Mouse (Mus musculus) stomach, embryonic 15.5 days (tissue): ENCODE data around the gene Lrrn4cl. TPM values are rescaled to one million over a fixed set of nuclear protein-coding genes. Genes with fewer than 3 reads are reported as not detected.
"Not testable (repeated sequence)": the region's sequence is repeated elsewhere in the genome, so short reads cannot be mapped to it uniquely, and the experiment has no call there.

Experiments used
- ATAC-seq: fragments of 200-750 bp; cut with Nextera tagmentation; 2 replicates; pipeline ENCODE4 v1.8.0; 2017; ENCODE audit warnings: low read depth, moderate number of reproducible peaks, moderate TSS enrichment; ENCODE audit not compliant: insufficient read depth, low FRiP score
- H3K27ac ChIP-seq: fragments of 300-500 bp; sonication (generic); 2 replicates; pipeline ENCODE4 v1.5.1; 2015; ENCODE audit warnings: mild to moderate bottlenecking, inconsistent platforms
- H3K27me3 ChIP-seq: fragments of 300-500 bp; sonication (generic); replicated peaks from 2 replicates; pipeline ENCODE4 v1.6.1; 2015; ENCODE audit warnings: inconsistent platforms
- H3K36me3 ChIP-seq: fragments of 300-500 bp; sonication (generic); 2 replicates; pipeline ENCODE4 v1.6.1; 2015; ENCODE audit warnings: inconsistent platforms
- H3K4me1 ChIP-seq: fragments of 300-500 bp; sonication (generic); 2 replicates; pipeline ENCODE4 v1.6.1; 2015; ENCODE audit warnings: inconsistent platforms
- H3K4me2 ChIP-seq: fragments of 300-500 bp; sonication (generic); 2 replicates; pipeline ENCODE4 v1.6.1; 2015; ENCODE audit warnings: mild to moderate bottlenecking, inconsistent platforms
- H3K4me3 ChIP-seq: fragments of 300-500 bp; sonication (generic); replicated peaks from 2 replicates; pipeline ENCODE4 v1.5.1; 2015; ENCODE audit warnings: inconsistent platforms
- H3K9ac ChIP-seq: fragments of 300-500 bp; sonication (generic); 2 replicates; pipeline ENCODE4 v1.6.1; 2015; ENCODE audit warnings: inconsistent platforms
- H3K9me3 ChIP-seq: fragments of 300-500 bp; sonication (generic); 2 replicates; pipeline ENCODE4 v1.6.1; 2016; ENCODE audit warnings: inconsistent platforms
- WGBS: fragments of 180-500 bp; shearing (Covaris S2); methylation state at CpG from one replicate; pipeline ENCODE4 v1.1.7; 2015; 5-methylcytosine and 5-hydroxymethylcytosine counted together
- polyA plus RNA-seq: library from polyadenylated mRNA; unstranded; fragments of >200 nt; fragmentation: Nextera tagmentation; extraction: Ambion mirVana; gene quantifications from 2 replicates; pipeline ENCODE4 v1.2.1, GENCODE M21; 2015

Gene Lrrn4cl
- polyA plus RNA-seq, 1 experiment from 2014 or later = 1.6 TPM

GRCm38 (mm10) chr19:8820424-8820956 lies 30.1 kb upstream of the Lrrn4cl start:
- H3K9ac ChIP-seq = peak overlapping the region; percentile 98
- no peaks in the 10 kb centered on the region for H3K27me3 ChIP-seq
- peak; percentile 14; the same call in 1 of the 2 replicates for ATAC-seq
- whole genome bisulfite sequencing = 0% methylated on average over 47 of the region's 48 CpGs
- peak overlapping the region; percentile 100 for H3K27ac ChIP-seq
- H3K4me3 ChIP-seq = peak overlapping the region; percentile 93
- H3K4me1 ChIP-seq = peaks cover 29% of the 10 kb centered on the region; the same call in 1 of the 2 replicates
- peak overlapping the region; percentile 73 for H3K4me2 ChIP-seq
- H3K36me3 ChIP-seq = peaks cover 20% of the 10 kb centered on the region
- H3K9me3 ChIP-seq = no peaks in the 10 kb centered on the region

DNA sequence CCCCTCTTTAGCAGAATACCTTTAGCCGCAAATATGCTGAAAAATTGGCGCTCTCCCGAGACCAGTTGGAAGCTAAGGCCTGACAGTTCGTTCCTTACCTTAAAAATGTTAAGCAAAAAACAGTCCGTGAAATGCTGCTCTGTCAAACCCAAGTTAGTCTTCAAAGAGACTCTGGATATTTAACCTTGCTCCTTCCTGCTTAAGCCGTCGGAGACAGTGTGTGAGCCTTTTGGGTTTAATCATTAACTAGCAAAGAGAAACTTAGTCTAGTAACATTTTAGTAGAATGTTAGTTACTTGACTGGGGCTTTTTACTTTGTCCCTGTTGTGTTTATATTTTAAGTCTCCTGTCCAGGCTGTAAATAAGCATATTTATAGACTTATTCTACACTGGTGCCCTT lies 29.4 kb upstream of the Lrrn4cl start:
- no peaks in the 10 kb centered on the region for H3K9me3 ChIP-seq
- ATAC-seq = no peak
- WGBS = under 1% methylated on average over 7 of the region's 7 CpGs
- peaks cover 24% of the 10 kb centered on the region; the same call in 1 of the 2 replicates for H3K4me1 ChIP-seq
- H3K4me2 ChIP-seq = peak overlapping the region; percentile 73
- H3K4me3 ChIP-seq = peak overlapping the region; percentile 93
- peak overlapping the region; percentile 98 for H3K9ac ChIP-seq
- H3K36me3 ChIP-seq = peaks cover 25% of the 10 kb centered on the region
- peak overlapping the region; percentile 100 for H3K27ac ChIP-seq
- no peaks in the 10 kb centered on the region for H3K27me3 ChIP-seq

DNA sequence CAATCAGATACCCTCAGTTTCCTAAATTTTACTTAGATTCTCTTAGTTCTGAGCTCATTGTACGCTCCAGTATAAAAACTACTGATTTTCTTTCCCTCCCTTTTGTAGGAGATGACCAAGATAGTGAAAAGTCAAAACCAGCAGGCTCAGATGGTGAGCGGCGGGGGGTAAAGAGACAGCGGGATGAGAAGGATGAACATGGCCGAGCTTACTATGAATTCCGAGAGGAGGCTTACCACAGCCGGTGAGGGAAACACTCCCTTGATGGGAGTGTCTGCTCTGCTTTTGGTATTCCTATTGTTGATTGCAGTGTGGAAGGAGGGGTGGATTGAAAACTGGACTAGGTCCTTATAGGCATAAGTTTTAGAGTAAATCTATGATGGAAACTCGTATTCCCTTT lies 27.9 kb upstream of the Lrrn4cl start:
- Histone ChIP-seq H3K36me3 (peaks cover 35% of the 10 kb centered on the region), H3K27ac (no peak overlapping the region), H3K4me1 (peaks cover 14% of the 10 kb centered on the region; the same call in 1 of the 2 replicates), H3K4me3 (no peak overlapping the region; the same call in 1 of the 2 replicates), H3K27me3 (no peaks in the 10 kb centered on the region), H3K9me3 (no peaks in the 10 kb centered on the region), H3K4me2 (peak overlapping the region; percentile 73), H3K9ac (no peak overlapping the region)
- no peak for ATAC-seq
- 69% methylated on average over 8 of the region's 8 CpGs for WGBS

GRCm38 (mm10) chr19:8829660-8830059 lies 20.9 kb upstream of the Lrrn4cl start, which contains the start of gene AC129217.1:
TSS of gene AC129217.1 (plus strand) at chr19:8829773.
- WGBS = 86% methylated on average over 8 of the region's 8 CpGs
- H3K9ac ChIP-seq = no peak within 1 kb of the TSS
- H3K4me3 ChIP-seq = no peak within 1 kb of the TSS
- no peaks in the 10 kb centered on the region for H3K9me3 ChIP-seq
- H3K4me2 ChIP-seq = no peak within 1 kb of the TSS
- no peak for ATAC-seq
- H3K4me1 ChIP-seq = no peaks in the 10 kb centered on the region
- H3K36me3 ChIP-seq = peaks cover 85% of the 10 kb centered on the region
- no peaks in the 10 kb centered on the region for H3K27me3 ChIP-seq
- H3K27ac ChIP-seq = no peak within 1 kb of the TSS

DNA sequence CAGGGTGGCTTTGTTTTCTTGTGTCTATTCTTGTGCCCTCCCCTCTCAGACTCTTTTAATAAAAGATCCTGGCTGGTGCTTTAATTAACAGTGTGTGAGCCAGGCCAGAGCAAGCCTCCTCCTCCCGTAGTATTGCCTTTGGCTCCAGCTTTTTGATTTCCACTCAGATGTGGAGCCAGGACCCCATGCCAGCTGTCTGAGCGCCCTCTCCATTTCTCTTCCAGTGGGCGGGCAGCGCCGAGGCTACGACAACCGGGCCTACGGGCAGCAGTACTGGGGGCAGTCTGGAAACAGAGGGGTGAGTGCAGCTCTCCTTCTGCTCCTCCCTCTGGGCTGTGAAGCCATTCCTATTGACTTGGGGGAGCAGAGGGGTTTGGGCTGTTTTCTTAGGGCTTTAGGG lies 19.9 kb upstream of the Lrrn4cl start:
- H3K36me3 ChIP-seq = peaks cover 80% of the 10 kb centered on the region
- H3K27me3 ChIP-seq = no peaks in the 10 kb centered on the region
- no peak for ATAC-seq
- H3K4me3 ChIP-seq = no peak overlapping the region
- no peak overlapping the region for H3K9ac ChIP-seq
- H3K27ac ChIP-seq = no peak overlapping the region
- WGBS = 91% methylated on average over 8 of the region's 8 CpGs
- H3K9me3 ChIP-seq = no peaks in the 10 kb centered on the region
- H3K4me2 ChIP-seq = no peak overlapping the region
- H3K4me1 ChIP-seq = no peaks in the 10 kb centered on the region

DNA sequence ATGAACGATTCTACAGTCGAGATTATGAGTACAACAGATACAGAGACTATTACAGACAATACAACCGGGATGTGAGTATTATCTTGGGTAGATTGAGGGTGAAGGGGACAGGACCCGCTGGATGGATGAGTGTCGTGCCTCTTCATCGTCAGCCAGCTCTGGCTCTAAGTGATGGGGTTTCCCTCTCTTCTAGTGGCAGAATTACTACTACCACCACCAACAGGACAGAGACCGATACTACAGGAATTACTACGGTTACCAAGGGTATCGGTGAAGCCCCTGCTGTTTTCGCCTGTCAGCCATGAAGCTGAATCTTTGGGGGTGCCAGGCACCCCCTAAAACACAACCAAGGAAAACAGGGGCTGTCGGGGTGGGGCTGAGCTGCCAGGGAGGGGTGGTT lies 19.3 kb upstream of the Lrrn4cl start:
- H3K4me3 ChIP-seq = no peak overlapping the region
- WGBS = 82% methylated on average over 11 of the region's 11 CpGs
- H3K27ac ChIP-seq = no peak overlapping the region

DNA sequence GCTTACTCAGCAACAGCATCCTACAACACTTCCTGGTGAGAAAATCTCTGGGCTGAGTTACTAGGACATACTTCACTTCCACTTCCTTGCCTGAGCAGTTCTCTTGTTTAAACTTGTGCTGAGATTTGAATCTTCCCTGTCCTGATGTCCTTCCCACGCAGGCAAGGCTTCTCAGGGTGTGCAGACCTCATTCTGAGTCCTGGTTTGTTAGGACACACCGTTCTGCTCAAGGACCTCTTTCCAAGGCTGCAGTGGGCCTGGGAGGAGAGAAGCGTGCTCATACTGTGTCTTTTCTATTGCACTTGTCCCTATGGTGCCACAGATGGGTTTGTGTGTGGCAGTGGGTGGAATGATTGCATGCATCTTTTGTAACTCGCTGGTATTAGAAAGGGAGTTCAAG lies 17.6 kb upstream of the Lrrn4cl start:
- Histone ChIP-seq H3K4me2 (no peak overlapping the region), H3K27ac (no peak overlapping the region), H3K4me3 (no peak overlapping the region), H3K9me3 (no peaks in the 10 kb centered on the region), H3K4me1 (no peaks in the 10 kb centered on the region; the same call in 1 of the 2 replicates), H3K9ac (no peak overlapping the region), H3K36me3 (peaks cover 62% of the 10 kb centered on the region), H3K27me3 (no peaks in the 10 kb centered on the region)
- ATAC-seq = no peak
- WGBS = 89% methylated on average over 4 of the region's 4 CpGs

More for the DNA sequence above, 19.3 kb upstream of the Lrrn4cl start:
- no peak for ATAC-seq
- no peaks in the 10 kb centered on the region for H3K4me1 ChIP-seq
- peaks cover 75% of the 10 kb centered on the region for H3K36me3 ChIP-seq
- H3K4me2 ChIP-seq = no peak overlapping the region
- H3K9ac ChIP-seq = no peak overlapping the region
- H3K9me3 ChIP-seq = no peaks in the 10 kb centered on the region
- H3K27me3 ChIP-seq = no peaks in the 10 kb centered on the region

DNA sequence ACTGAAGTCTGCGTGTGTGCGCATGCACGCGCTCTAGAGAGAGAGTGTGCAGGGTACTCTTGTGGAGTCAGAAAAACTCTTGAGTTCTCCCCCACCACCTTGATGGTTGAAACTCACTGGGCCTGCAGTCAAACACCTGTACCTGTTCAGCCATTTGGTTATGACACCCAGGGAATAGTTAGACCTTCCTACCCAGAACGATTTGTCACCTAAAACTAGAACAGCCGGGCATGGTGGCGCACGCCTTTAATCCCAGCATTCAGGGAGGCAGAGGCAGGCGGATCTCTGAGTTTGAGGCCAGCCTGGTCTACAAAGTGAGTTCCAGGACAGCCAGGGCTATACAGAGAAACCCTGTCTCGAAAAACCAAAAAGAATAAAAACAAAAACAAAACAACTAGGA lies 14.2 kb upstream of the Lrrn4cl start:
- ATAC-seq, H3K4me3 ChIP-seq, H3K9me3 ChIP-seq, H3K27me3 ChIP-seq, H3K4me2 ChIP-seq, H3K9ac ChIP-seq: not testable (repeated sequence)
- 96% methylated on average over 10 of the region's 10 CpGs for WGBS
- H3K27ac ChIP-seq = 0 out of 2 replicates have a peak overlapping the region, but pooled peaks have one; percentile 98
- H3K36me3 ChIP-seq = peaks cover 30% of the 10 kb centered on the region
- H3K4me1 ChIP-seq = peaks cover 20% of the 10 kb centered on the region

DNA sequence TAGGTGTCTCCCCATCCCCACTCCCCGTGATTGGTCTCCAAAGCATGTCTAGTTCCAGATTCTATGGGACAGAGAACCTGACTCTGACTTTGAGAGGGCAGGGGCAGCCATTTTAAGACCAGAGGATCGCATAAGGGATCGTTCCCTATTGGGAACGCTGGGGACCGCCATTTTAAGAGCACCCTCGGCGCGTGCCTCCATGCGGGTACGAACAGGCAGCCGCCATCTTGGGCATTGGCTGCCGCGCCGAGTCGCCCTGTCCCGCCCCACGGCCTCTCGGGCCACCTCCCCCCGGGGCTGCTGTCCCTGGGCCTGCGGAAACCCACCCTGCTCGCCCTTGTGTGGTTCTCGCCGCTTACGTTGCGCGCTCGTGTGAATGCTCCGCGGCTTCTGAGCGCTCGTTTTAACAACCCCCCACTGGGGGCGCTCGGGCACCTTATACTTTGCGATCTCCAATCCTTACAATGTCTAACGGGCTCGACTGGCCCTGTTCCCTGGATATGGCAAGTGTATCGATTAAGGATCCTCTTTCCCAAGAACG lies 13.2 kb upstream of the Lrrn4cl start, which contains the start of gene Bscl2:
TSS of gene Bscl2 (plus strand) at position 217 of the 541 bp plus-strand sequence.
- ATAC-seq = peak; percentile 69
- Histone ChIP-seq H3K9me3 (no peaks in the 10 kb centered on the region), H3K4me1 (peaks cover 20% of the 10 kb centered on the region), H3K4me2 (peak within 1 kb of the TSS; percentile 92), H3K27ac (peak within 1 kb of the TSS; percentile 98), H3K9ac (peak within 1 kb of the TSS; percentile 67; the same call in 1 of the 2 replicates), H3K4me3 (peak within 1 kb of the TSS; percentile 61), H3K36me3 (peaks cover 22% of the 10 kb centered on the region), H3K27me3 (no peaks in the 10 kb centered on the region)
- 1% methylated on average over 38 of the region's 38 CpGs for WGBS

DNA sequence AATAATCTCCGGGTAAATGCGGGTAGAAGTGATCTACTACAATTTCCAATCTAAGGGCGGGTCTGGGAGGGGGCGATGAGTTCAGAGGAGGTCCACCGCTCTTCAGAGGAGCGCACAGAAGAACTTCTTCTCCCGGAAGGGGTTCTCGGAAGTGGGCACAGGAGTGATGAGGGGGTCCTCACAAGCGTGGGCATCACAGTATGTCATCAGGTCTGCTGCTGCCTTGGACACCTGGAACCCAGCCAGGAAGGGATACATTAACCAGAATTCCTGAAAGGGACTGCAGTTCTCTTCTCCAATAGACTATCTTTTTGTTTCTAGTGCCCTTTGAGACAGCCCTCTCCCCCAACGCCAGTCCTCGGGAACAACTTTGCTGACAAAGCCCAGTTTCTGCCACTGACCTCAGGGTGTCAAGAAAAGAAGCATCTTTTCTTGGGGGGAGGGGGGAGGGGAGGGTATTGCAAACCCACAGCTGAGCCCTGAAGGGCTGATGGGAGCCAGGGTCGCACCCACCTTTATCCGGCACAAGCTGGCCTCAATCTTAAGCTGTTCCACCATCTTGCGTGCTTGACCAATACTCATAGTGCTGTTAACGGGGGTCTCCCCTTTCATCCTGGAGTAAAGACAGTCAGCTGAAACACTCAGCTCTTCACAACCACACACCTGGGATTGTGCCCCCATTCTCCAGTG lies 12.4 kb upstream of the Lrrn4cl start:
- WGBS = 18% methylated on average over 15 of the region's 15 CpGs
- peak overlapping the region; percentile 61 for H3K4me3 ChIP-seq
- H3K27me3 ChIP-seq = no peaks in the 10 kb centered on the region
- peaks cover 13% of the 10 kb centered on the region for H3K36me3 ChIP-seq
- H3K4me2 ChIP-seq = peak overlapping the region; percentile 92
- H3K9ac ChIP-seq = peak overlapping the region; percentile 67; the same call in 1 of the 2 replicates
- no peaks in the 10 kb centered on the region for H3K9me3 ChIP-seq
- H3K27ac ChIP-seq = peak overlapping the region; percentile 98
- ATAC-seq = 0 out of 2 replicates have a peak, but pooled peaks have one; percentile 1
- H3K4me1 ChIP-seq = peaks cover 20% of the 10 kb centered on the region

GRCm38 (mm10) chr19:8839103-8839907 lies 11.3 kb upstream of the Lrrn4cl start, which contains the start of gene Gng3:
TSS of gene Gng3 (minus strand) at chr19:8839194.
- 0 out of 2 replicates have a peak, but pooled peaks have one; percentile 2 for ATAC-seq
- Histone ChIP-seq H3K36me3 (peaks cover 7% of the 10 kb centered on the region), H3K4me3 (peak within 1 kb of the TSS; percentile 61), H3K9me3 (no peaks in the 10 kb centered on the region), H3K4me2 (peak within 1 kb of the TSS; percentile 92), H3K27me3 (no peaks in the 10 kb centered on the region), H3K9ac (no peak within 1 kb of the TSS), H3K27ac (peak within 1 kb of the TSS; percentile 98; the same call in 1 of the 2 replicates), H3K4me1 (peaks cover 20% of the 10 kb centered on the region)
- WGBS = 69% methylated on average over 11 of the region's 11 CpGs
